Mouse (Mus musculus) testis, postnatal 10 days (tissue): ENCODE results near the gene Olfr1424.
A peak's percentile ranks its signal among the peaks of the same experiment; 100 is the strongest.
"Not testable (repeated sequence)": the region's sequence is repeated elsewhere in the genome, so short reads cannot be mapped to it uniquely, and the experiment has no call there.

ENCODE experiments used
- DNase-seq: peaks from one replicate; pipeline ENCODE4 v3.0.0; 2021; ENCODE audit warnings: low spot score

Olfr1424 gene

DNA sequence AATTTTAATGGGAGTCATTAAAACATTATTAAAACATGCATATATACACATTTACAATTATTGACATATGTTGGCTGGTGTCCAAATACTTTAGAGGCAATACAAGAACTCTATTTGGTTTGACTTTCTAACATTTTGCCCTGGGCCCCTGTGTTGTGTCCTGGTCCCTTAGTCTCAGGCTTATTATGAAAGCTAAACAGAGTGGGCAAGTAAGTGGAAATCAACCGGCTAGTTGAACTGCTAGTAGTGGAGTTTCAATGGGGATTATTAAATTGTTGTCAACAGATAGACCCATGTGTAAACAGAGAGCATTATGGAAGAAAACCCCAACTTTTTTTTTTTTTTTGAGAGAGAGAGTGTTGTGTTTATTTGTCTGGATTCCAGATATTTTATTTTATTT lies at the start of gene Olfr1424:
Gene Olfr1424, minus strand, starts transcription at position 101 of the 400 bp plus-strand sequence.
- DNase-seq, result not testable (repeated sequence)

DNA sequence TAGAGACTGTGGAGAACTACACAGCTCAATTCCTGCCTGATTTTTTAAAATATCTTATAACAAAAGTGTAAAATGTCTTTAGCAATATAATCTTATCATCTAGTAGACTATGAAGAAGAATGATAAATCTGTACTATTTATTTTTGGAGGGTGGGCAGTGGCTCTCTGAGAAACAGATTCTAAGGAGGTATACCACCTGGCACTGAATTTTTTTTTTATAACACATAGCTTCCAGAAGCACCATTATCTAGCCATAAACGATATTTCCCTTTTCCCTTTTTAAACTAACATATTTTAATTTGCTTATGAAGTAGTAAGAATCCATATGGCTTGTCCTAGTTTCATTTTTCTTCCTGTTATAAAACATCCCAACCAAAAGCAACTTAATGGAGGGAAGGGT lies 42.1 kb upstream of the Olfr1424 start:
- DNase-seq, result no peak

DNA sequence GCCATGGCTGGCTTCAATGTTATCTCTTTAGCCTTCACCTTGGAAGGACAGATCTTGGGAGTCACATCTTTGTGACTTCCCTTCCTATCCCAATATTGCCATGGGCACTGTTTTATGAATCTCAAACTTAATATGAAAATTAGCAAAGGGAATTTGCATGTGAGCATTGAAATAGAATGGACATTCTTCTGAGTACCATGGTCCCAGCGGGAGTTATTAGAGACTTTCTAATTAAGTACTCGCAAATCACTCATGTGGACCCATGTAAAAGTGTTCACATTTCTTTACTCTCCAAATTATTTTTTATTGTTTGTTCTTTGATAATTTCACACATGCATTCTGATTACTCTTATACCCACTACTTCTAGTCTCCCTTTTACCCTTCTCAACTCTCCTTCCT lies 40.8 kb upstream of the Olfr1424 start, which contains the start of gene Olfr1427:
Gene Olfr1427, minus strand, starts transcription at position 101 of the 400 bp plus-strand sequence.
- DNase-seq, result no peak

GRCm38 (mm10) chr19:12091913-12092312 lies 29.4 kb upstream of the Olfr1424 start, which contains the start of gene Olfr1426:
TSS of gene Olfr1426 (minus strand) at chr19:12092013.
- no peak for DNase-seq

DNA sequence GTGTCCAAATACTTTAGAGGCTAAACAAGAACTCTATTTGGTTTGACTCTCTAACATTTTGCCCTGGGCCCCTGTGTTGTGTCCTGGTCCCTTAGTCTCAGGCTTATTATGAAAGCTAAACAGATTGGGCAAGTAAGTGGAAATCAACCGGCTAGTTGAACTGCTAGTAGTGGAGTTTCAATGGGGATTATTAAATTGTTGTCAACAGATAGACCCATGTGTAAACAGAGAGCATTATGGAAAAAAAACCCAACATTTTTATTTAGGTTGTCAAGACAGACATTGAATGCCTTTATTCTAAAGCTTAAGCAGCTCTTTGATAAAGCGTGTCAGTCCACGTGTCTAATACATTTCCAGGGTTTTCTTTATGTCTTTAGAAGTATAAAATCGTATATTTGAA lies 15.1 kb upstream of the Olfr1424 start, which contains the start of gene Olfr1425:
Gene Olfr1425, minus strand, starts transcription at position 101 of the 400 bp plus-strand sequence.
- DNase-seq, result not testable (repeated sequence)

GRCm38 (mm10) chr19:12069546-12069945 lies 7.1 kb upstream of the Olfr1424 start:
- not testable (repeated sequence) for DNase-seq

- not testable (repeated sequence) for DNase-seq
These were observed 5.3 kb upstream of the Olfr1424 start for GRCm38 (mm10) chr19:12067806-12068205.

DNA sequence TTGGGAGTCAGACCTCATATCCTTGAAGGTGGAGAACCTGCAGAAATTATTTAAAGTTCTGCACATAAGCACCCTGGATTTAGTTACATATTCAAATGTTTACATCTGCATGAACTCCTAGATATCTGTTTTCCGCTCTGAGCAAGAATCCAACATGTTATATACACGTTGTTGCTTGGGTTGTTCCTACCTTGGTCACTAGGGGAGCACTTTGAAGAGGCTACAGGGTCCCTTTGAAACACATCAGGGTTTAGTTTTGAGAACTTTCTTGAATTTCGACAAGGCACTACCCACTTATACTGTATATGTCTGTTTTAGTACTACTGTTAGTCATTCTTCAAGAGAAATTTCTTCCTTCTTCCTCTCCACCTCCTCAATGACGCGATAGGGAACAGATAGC lies 19.3 kb downstream of the Olfr1424 start:
- DNase-seq, result no peak

DNA sequence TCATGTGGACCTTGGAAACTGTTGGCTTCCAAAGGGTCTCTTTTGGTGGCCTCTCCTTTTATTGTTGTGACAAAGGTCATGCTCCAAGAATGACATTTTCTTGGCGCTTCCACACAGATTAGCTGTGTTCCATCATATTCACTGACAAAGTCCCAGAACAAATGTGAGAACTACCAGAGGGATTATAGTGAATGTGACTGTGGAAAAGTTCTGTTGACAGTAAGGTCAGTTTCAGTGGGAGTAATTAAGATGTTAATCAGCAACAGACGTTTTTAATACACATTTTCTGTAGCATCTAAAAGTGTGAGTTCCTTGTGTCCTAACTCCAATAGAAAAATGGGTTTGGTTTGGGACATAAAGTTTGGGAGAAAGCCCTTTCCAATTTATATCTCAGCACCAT lies 21.3 kb downstream of the Olfr1424 start, which contains the start of gene Olfr1423:
Gene Olfr1423, minus strand, starts transcription at position 101 of the 400 bp plus-strand sequence.
- DNase-seq, result no peak

GRCm38 (mm10) chr19:12037727-12038126 lies 24.8 kb downstream of the Olfr1424 start:
- no peak for DNase-seq

DNA sequence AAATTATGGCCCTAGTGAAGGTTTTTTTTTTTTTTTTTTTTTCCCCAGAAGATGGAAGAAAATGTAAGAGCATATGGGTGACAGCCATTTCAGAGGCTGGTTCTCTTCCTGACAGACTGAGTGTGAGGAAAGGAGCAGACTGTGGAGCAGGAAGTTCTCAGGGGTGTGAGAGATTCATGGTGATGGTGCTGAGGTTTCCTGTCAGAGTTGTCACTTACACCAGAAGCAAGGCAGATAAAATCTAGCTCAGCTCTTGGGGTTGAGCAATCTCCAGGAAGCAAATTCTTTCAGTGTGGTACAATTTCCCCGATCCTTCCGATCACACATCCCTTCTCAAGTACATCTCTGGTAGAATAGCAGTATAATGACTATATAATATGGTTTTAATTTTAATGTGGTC lies 35.9 kb downstream of the Olfr1424 start:
- DNase-seq, result no peak

GRCm38 (mm10) chr19:12025333-12025732 lies 37.1 kb downstream of the Olfr1424 start:
- no peak for DNase-seq

DNA sequence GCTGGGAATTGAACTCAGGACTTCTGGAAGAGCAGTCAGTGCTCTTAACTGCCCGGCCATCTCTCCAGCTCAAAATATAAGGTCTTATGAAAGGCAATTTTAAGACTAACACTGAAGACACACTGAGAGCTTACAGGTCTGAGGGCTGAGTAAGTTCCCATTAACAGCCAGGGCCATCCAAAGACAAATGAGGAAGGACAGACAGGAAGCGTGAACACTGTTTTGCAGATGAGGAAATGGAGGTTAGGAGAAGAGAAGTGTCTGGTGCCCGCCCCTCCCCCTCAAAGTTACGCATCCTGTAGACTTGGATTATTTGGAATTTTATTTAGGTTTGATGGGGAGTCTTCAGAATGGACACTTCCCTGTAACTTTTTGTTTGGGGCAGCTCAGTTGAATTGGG lies 38.3 kb downstream of the Olfr1424 start:
- no peak for DNase-seq

GRCm38 (mm10) chr19:12016192-12016591 lies 46.3 kb downstream of the Olfr1424 start:
- no peak for DNase-seq

DNA sequence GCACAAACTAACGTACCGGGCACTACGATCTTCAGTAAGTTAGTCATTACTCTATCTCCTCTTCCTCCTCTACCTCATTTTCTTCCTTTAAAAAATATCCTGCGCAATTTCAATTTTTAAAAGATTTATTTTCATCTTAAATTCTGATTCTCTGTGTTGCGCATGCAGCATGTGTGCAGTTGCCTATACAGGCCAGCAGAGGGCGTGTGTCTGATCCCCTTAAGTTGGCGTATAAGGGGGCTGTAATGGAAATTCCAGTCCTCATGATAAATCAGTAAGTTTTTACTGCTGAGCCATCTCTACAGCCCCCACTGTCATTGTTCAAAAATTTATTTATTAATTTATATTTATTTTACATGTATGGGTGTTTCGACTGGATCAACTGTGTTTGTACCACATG lies 46.8 kb downstream of the Olfr1424 start:
- no peak for DNase-seq

DNA sequence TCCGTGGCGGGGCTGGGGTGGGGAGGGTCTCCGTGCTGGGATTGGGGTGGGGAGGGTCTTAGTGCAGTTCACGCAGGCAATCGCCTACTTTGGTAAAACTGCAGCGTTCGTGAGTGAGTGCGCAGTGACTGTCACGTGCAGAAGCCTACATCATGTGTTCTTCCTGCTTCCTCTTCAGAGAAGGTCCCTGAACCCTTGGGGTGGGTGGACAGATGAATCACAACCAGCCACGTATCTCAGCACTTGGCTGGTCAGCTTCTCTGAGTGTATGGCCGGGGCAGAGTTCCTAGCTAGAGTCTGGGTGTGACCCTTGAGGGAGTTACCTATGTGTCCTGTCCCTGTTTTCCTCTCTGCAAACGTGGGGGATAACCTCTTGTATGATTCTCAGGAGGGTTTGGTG lies 49.3 kb downstream of the Olfr1424 start:
- peak; percentile 54 for DNase-seq

DNA sequence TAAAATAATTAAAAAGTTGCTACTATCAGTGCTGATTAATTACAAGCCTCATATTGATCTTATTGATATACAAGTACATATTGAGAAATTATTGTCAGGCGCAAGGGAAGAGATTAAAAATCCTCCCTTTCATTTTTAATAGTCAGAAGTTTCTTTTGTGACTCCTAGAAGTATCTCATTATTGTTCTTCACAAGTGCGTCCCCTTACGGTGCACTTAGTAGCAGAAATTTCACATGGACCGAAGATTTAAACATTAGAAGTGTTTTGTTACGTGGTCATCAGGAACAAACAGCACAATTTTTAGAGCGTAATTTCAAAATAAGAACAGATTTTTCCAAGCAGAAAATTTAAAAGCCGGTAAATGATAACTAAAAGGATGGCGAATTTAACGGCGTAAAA lies 49.9 kb downstream of the Olfr1424 start:
- no peak for DNase-seq

DNA sequence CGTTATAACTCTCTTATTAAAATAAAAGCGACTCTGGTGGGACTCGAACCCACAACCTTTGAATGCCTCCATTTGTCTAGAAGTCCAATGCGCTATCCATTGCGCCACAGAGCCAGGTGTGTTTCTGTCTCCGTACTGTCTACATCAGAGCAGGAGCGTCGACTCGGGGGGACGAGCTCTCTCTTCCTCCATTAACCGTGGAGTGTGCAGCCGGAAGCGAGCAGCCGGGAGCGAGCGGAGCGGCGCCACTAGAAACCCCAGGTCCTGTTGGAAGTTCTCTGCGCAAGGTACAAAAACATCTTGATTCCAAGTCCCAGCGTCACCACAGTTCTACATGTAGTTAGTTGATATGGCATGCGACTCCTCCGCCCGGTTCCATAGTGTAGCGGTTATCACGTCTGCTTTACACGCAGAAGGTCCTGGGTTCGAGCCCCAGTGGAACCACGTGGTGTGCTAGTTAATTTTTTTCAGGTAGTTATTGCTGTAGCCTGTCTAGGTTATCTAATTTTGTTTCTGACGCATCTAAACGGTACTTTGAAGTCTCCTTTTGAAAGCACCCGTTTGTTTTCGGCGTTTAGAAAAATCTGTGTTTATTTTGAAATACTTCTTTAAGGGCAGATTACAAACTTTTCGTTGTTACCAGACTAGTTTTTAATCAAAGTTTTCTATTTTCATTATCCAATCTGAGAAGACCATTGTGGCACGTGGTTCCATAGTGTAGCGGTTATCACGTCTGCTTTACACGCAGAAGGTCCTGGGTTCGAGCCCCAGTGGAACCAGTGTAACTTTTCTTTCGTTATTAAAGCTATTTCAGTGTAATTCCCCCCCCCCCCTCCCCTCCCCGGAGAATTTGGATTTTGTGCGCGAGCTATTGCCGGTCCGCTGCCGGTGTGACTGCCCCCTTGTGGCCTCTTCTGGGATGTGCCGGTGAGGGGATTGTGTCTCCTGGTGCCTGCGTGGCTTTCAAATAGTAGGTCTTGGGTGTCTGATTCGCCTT lies 50.6 kb downstream of the Olfr1424 start:
- peak; percentile 93 for DNase-seq

DNA sequence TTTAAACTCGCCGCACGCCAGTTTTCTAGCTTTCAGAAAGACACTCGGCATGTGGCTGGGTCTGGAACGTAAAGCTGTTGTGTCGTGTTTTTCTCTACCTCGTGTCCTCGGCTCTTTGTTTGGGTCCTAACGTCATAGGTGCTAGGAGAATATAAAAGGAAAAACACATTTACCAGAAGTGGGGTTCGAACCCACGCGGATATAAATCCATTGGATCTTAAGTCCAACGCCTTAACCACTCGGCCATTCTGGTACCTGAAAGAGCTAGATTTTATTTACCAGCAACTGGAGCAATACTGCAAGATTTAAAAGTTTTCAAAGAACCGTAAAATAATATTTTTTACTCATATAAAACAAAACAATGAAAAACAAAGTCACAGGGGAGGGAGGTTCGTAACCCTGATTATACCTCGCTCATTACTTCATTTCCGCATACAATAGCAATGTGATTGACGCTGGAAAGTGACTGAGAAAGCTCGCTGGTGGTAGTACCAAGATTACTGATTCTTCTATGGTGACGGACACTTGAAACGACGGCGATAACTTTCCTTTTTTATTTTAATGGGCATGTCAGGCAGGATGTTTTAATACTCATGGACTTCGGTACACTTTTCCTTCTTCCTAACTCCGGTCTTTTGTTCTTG lies 51.4 kb downstream of the Olfr1424 start:
- peak; percentile 77 for DNase-seq

- peak; percentile 80 for DNase-seq
These were observed 52.2 kb downstream of the Olfr1424 start for GRCm38 (mm10) chr19:12010281-12010771.

DNA sequence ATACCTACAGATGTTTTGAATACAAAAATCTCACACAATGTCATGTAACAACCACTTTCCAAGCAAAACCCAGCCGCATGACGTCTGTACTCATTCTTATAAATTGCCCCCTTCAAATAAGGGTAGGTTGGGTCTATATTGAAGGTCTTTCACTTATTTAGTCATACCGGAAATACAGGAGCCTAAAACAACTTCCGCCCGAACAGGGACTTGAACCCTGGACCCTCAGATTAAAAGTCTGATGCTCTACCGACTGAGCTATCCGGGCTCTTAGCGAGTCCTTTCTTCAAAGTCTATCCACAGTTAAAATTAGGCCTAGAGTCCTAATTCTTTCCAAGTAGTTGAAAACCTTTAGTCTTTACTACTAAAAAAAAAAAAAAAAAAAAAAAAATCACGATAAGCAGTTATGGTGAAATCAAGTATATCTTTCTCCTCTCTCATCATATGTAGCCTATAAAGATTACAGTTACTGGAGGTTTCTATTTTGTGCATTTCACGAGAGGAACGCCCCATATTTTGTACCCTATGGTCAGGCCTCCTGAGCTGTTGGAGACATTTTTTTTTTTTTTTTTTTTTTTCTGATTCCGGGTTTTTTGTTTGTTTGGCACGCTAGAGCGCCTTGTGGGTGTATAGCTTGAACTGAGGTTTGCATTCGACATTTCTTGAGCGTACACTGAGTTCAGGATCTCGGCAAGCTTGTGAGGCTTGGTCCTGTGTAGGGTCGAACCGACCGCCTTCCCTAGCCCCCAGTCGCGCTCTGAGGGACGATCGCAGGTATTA lies 52.8 kb downstream of the Olfr1424 start:
- DNase-seq, result peak; percentile 68
